Mouse (Mus musculus) spleen, adult 2 months (tissue): ENCODE results near the gene Wdr43. TPM values are rescaled to one million over a fixed set of nuclear protein-coding genes. Genes with fewer than 3 reads are reported as not detected.

ENCODE experiments used
- DNase-seq, 2 experiments: peaks; one replicate each; pipeline versions ENCODE4 v3.0.0 to v3.0.0-alpha.2; 2012 to 2021; ENCODE audit warnings: low spot score in 2 of 2, low read depth in 1 of 2
- H3K27ac ChIP-seq: fragments of 200-500 bp; 2 replicates; pipeline ENCODE4 v1.5.1; 2012; ENCODE audit warnings: low read length, inconsistent platforms; ENCODE audit not compliant: insufficient read depth
- H3K27me3 ChIP-seq: fragments of 200-500 bp; 2 replicates; pipeline ENCODE4 v1.6.1; 2012; ENCODE audit warnings: mild to moderate bottlenecking, moderate library complexity, low read length, inconsistent platforms; ENCODE audit not compliant: control insufficient read depth, insufficient read depth
- H3K36me3 ChIP-seq: fragments of 200-500 bp; 2 replicates; pipeline ENCODE4 v1.6.1; 2012; ENCODE audit warnings: mild to moderate bottlenecking, low read length, inconsistent platforms; ENCODE audit not compliant: control insufficient read depth, insufficient read depth
- H3K4me1 ChIP-seq: fragments of 200-500 bp; 2 replicates; pipeline ENCODE4 v1.6.1; 2011; ENCODE audit warnings: inconsistent platforms; ENCODE audit not compliant: control insufficient read depth, insufficient read depth, insufficient read length
- H3K4me3 ChIP-seq: fragments of 200-500 bp; 2 replicates; pipeline ENCODE4 v1.5.1; 2011; ENCODE audit warnings: mild to moderate bottlenecking, inconsistent platforms; ENCODE audit not compliant: insufficient read depth, insufficient read length; ENCODE audit errors: extremely low read depth
- CTCF ChIP-seq: fragments of 200-500 bp; IDR thresholded peaks from 2 replicates; pipeline ENCODE4 v1.5.1; 2011; ENCODE audit warnings: mild to moderate bottlenecking, inconsistent platforms; ENCODE audit not compliant: insufficient read depth, insufficient read length, insufficient replicate concordance; ENCODE audit errors: extremely low read depth
- POLR2A ChIP-seq: fragments of 200-500 bp; IDR thresholded peaks from 2 replicates; pipeline ENCODE4 v1.6.1; 2011; ENCODE audit warnings: low read depth, low read length, inconsistent platforms
- WGBS: fragments of 180-500 bp; shearing (Covaris S2); methylation state at CpG from one replicate; pipeline ENCODE4 v1.1.7; 2018; 5-methylcytosine and 5-hydroxymethylcytosine counted together
- polyA plus RNA-seq: library from polyadenylated mRNA; depleted of rRNA; stranded (reverse); fragments of >200 nt; gene quantifications from 2 replicates; pipeline ENCODE4 v1.2.3, GENCODE M21; 2012

The Wdr43 gene
- polyA plus RNA-seq, 1 experiment = 11.4 TPM

GRCm38 (mm10) chr17:71660390-71660789 is 44.7 kb downstream of the Wdr43 start:
- Histone ChIP-seq H3K4me3 (no peak overlapping the region), H3K36me3 (peaks cover 12% of the 10 kb centered on the region), H3K27ac (no peak overlapping the region), H3K4me1 (no peaks in the 10 kb centered on the region), H3K27me3 (no peaks in the 10 kb centered on the region)
- 59% methylated on average over 1 of the region's 1 CpGs for WGBS
- no peak for DNase-seq
- TF ChIP-seq POLR2A (no peak), CTCF (no peak)

- DNase-seq = peak; percentile 34 to 42
- 9% methylated on average over 21 of the region's 21 CpGs for whole genome bisulfite sequencing
- TF ChIP-seq CTCF (peak; percentile 82; the same call in 1 of the 2 replicates), POLR2A (no peak)
- Histone ChIP-seq H3K4me1 (no peaks in the 10 kb centered on the region), H3K4me3 (peak overlapping the region; percentile 47), H3K27me3 (no peaks in the 10 kb centered on the region), H3K27ac (no peak overlapping the region), H3K36me3 (peaks cover 4% of the 10 kb centered on the region; the same call in 1 of the 2 replicates)
Measured at GRCm38 (mm10) chr17:71662751-71663250, 47.1 kb downstream of the Wdr43 start.

- Histone ChIP-seq H3K4me3 (no peak overlapping the region), H3K27ac (no peak overlapping the region), H3K27me3 (no peaks in the 10 kb centered on the region), H3K4me1 (no peaks in the 10 kb centered on the region), H3K36me3 (peaks cover 3% of the 10 kb centered on the region; the same call in 1 of the 2 replicates)
- WGBS = 40% methylated on average over 6 of the region's 6 CpGs
- DNase-seq = no peak
- TF ChIP-seq POLR2A (no peak), CTCF (no peak)
Measured at GRCm38 (mm10) chr17:71663491-71663890, 47.8 kb downstream of the Wdr43 start.

GRCm38 (mm10) chr17:71664172-71664571 is 48.5 kb downstream of the Wdr43 start:
- Histone ChIP-seq H3K27ac (no peak overlapping the region), H3K27me3 (no peaks in the 10 kb centered on the region), H3K4me1 (no peaks in the 10 kb centered on the region), H3K36me3 (no peaks in the 10 kb centered on the region; the same call in 1 of the 2 replicates), H3K4me3 (no peak overlapping the region)
- TF ChIP-seq POLR2A = no peak
- no peak for TF ChIP-seq CTCF
- DNase-seq = no peak
- 15% methylated on average over 1 of the region's 1 CpGs for WGBS

- Histone ChIP-seq H3K4me3 (no peak overlapping the region), H3K4me1 (no peaks in the 10 kb centered on the region), H3K27me3 (no peaks in the 10 kb centered on the region), H3K27ac (no peak overlapping the region), H3K36me3 (no peaks in the 10 kb centered on the region)
- DNase-seq = no peak
- 92% methylated on average over 4 of the region's 4 CpGs for WGBS
- TF ChIP-seq POLR2A (no peak), CTCF (no peak)
Measured at GRCm38 (mm10) chr17:71665201-71665600, 49.5 kb downstream of the Wdr43 start.

- no peaks in the 10 kb centered on the region for H3K4me1 ChIP-seq
- TF ChIP-seq CTCF = no peak
- no peak for TF ChIP-seq POLR2A
- no peaks in the 10 kb centered on the region for H3K27me3 ChIP-seq
- H3K4me3 ChIP-seq = no peak overlapping the region
- H3K27ac ChIP-seq = no peak overlapping the region
- no peaks in the 10 kb centered on the region for H3K36me3 ChIP-seq
- 38% methylated on average over 5 of the region's 5 CpGs for WGBS
- no peak for DNase-seq
Measured at GRCm38 (mm10) chr17:71669511-71669910, 53.8 kb downstream of the Wdr43 start.

- H3K4me1 ChIP-seq = no peaks in the 10 kb centered on the region
- H3K27me3 ChIP-seq = no peaks in the 10 kb centered on the region
- peak in 1 of 2 experiments; percentile 27 for DNase-seq
- 73% methylated on average over 17 of the region's 17 CpGs for WGBS
- no peak overlapping the region for H3K4me3 ChIP-seq
- H3K27ac ChIP-seq = no peak overlapping the region
- H3K36me3 ChIP-seq = no peaks in the 10 kb centered on the region
- TF ChIP-seq POLR2A (no peak), CTCF (peak; percentile 41; the same call in 1 of the 2 replicates)
Measured at GRCm38 (mm10) chr17:71671840-71672546, 56.3 kb downstream of the Wdr43 start.
